Mouse (Mus musculus): ENCODE data around the gene Tbc1d2. TPM values are rescaled to one million over a fixed set of nuclear protein-coding genes. Genes with fewer than 3 reads are reported as not detected.
"Not testable (repeated sequence)": the region's sequence is repeated elsewhere in the genome, so short reads cannot be mapped to it uniquely, and the experiment has no call there.

Tbc1d2 gene
- polyA plus RNA-seq, 1 experiment from 2014 or later, result 2.7 TPM

DNA sequence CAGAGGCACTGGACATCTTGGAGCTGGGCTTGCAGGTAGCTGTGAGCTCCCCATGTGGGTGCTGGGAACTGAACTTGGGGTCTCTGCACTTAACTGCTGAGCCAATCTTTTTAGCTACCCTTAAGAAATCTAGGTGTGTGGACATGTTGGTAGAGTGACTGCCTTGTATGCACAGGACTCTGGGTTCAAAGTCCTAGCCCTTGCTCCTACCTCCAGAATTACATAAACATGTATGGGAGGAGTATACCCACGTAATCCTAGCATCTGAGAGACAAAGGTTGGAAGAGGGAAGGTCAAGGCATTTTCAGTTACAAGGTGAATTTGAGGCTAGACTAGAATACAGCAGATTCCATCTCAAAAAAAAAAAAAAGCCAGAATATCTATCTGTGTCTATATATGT lies 5.3 kb upstream of the Tbc1d2 start:
- ATAC-seq (ENCODE audit: low FRiP score, low TSS enrichment) (peak; percentile 73), DNase-seq (ENCODE audit: low spot score) (no peak)
- Histone ChIP-seq H3K27ac (replicated peaks) (no peak overlapping the region), H3K4me3 (ENCODE audit: low read depth, low read length) (no peak overlapping the region), H3K36me3 (ENCODE audit: control insufficient read depth, insufficient read depth, low read length) (no peaks in the 10 kb centered on the region), H3K4me1 (replicated peaks; ENCODE audit: control insufficient read depth, insufficient read depth) (no peaks in the 10 kb centered on the region), H3K27me3 (ENCODE audit: control insufficient read depth, insufficient read depth, low read length) (no peaks in the 10 kb centered on the region), H3K9me3 (ENCODE audit: control insufficient read depth, low read length) (no peaks in the 10 kb centered on the region), H3K4me2 (replicated peaks; ENCODE audit: low read depth) (no peak overlapping the region), H3K9ac (ENCODE audit: low read length) (no peak overlapping the region)
- WGBS, result 26% methylated on average over 1 of the region's 1 CpGs
- no peak for TF ChIP-seq CTCF (IDR thresholded peaks at IDR 0.05; ENCODE audit: low read depth)
- no peak for TF ChIP-seq EP300 (optimal IDR thresholded peaks at IDR 0.05)

- DNase-seq (ENCODE audit: low spot score) (no peak), ATAC-seq (ENCODE audit: low FRiP score, low TSS enrichment) (peak; percentile 0; the same call in 1 of the 2 replicates)
- H3K27ac ChIP-seq (replicated peaks), result peak overlapping the region; percentile 41
- peak overlapping the region; percentile 73 for H3K9ac ChIP-seq (ENCODE audit: low read length)
- H3K4me2 ChIP-seq (replicated peaks; ENCODE audit: low read depth), result peak overlapping the region; percentile 93
- TF ChIP-seq EP300 (optimal IDR thresholded peaks at IDR 0.05) (no peak), CTCF (IDR thresholded peaks at IDR 0.05; ENCODE audit: low read depth) (no peak)
- no peaks in the 10 kb centered on the region for H3K27me3 ChIP-seq (ENCODE audit: control insufficient read depth, insufficient read depth, low read length)
- H3K36me3 ChIP-seq (ENCODE audit: control insufficient read depth, insufficient read depth, low read length), result no peaks in the 10 kb centered on the region
- WGBS, result 17% methylated on average over 4 of the region's 4 CpGs
- no peaks in the 10 kb centered on the region for H3K4me1 ChIP-seq (replicated peaks; ENCODE audit: control insufficient read depth, insufficient read depth)
- H3K4me3 ChIP-seq (ENCODE audit: low read depth, low read length), result peak overlapping the region; percentile 71
- no peaks in the 10 kb centered on the region for H3K9me3 ChIP-seq (ENCODE audit: control insufficient read depth, low read length)
Measured at GRCm38 (mm10) chr4:46649161-46649560, 848 bp downstream of the Tbc1d2 start.

DNA sequence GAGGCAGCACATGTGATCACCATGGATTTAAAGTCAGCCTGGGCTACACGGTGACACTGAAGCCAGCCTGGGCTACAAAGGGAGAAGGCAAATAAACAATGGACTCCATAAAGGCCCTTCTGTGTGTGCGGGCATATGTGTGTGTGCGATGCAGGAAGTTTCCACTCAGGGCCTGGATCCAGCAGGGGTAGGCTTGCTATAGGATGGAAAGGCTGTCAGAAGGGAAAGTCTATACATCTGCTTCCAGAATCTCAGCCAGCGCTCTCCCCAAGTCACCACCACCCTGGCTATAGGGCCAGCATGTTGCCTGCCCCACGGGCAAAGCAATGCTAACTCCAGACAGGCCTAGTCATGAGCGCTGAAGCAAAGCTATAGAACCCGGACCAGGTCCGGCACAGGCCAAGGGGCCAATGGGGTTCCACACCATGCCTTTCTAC lies 6.3 kb downstream of the Tbc1d2 start:
- ATAC-seq (ENCODE audit: low FRiP score, low TSS enrichment), result peak; percentile 57
- H3K4me1 ChIP-seq (replicated peaks; ENCODE audit: control insufficient read depth, insufficient read depth), result no peaks in the 10 kb centered on the region
- 82% methylated on average over 8 of the region's 8 CpGs for WGBS

DNA sequence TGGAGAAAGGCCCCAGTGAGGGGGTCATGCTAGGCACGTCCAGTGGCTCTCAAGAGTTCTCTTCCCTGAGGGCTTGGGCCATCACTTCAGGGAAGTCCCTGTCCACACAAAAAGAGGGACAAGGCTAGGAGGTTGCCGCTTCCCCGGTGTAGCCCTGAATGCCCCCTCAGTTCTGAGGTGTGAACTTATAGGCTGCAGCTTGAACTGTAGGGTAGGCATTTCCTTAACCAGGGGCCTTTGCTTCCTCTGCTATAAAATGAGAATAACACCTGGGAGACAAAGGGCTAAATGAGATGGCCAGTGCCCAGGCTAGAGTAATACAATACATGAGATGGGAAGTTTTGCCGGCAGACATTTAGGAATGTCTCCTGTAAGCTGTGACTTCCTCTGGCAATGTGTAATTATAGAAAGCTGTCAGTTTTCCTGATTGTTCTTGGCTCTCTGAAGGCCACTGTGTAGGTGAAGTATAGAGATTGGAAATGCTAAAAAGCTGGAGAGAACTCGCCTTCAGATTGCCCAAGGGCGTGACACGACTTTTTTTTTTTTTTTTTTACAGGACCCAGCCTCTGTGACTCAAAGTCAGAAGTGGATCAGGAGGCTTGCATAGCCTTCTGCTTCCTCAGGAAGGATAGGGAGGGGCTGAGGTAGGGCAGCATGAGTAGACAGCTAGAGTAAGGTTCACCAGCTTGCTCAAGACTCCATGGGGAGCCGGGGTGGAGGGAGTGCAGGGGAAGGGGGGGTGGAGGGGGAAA lies 6.9 kb downstream of the Tbc1d2 start:
- H3K9ac ChIP-seq (ENCODE audit: low read length), result no peak overlapping the region
- 57% methylated on average over 8 of the region's 8 CpGs for WGBS
- no peaks in the 10 kb centered on the region for H3K4me1 ChIP-seq (replicated peaks; ENCODE audit: control insufficient read depth, insufficient read depth)
- H3K27me3 ChIP-seq (ENCODE audit: control insufficient read depth, insufficient read depth, low read length), result no peaks in the 10 kb centered on the region
- no peak overlapping the region for H3K4me2 ChIP-seq (replicated peaks; ENCODE audit: low read depth)
- no peak for TF ChIP-seq EP300 (optimal IDR thresholded peaks at IDR 0.05)
- TF ChIP-seq CTCF (IDR thresholded peaks at IDR 0.05; ENCODE audit: low read depth), result no peak
- H3K36me3 ChIP-seq (ENCODE audit: control insufficient read depth, insufficient read depth, low read length), result no peaks in the 10 kb centered on the region
- DNase-seq (ENCODE audit: low spot score), result peak; percentile 70
- no peaks in the 10 kb centered on the region for H3K9me3 ChIP-seq (ENCODE audit: control insufficient read depth, low read length)
- peak; percentile 94 for ATAC-seq (ENCODE audit: low FRiP score, low TSS enrichment)
- no peak overlapping the region for H3K4me3 ChIP-seq (ENCODE audit: low read depth, low read length)
- H3K27ac ChIP-seq (replicated peaks), result peak overlapping the region; percentile 77

More for the DNA sequence above, 6.3 kb downstream of the Tbc1d2 start:
- H3K27ac ChIP-seq (replicated peaks), result peak overlapping the region; percentile 77
- H3K36me3 ChIP-seq (ENCODE audit: control insufficient read depth, insufficient read depth, low read length), result no peaks in the 10 kb centered on the region
- H3K4me3 ChIP-seq (ENCODE audit: low read depth, low read length), result no peak overlapping the region
- H3K27me3 ChIP-seq (ENCODE audit: control insufficient read depth, insufficient read depth, low read length), result no peaks in the 10 kb centered on the region
- no peak overlapping the region for H3K4me2 ChIP-seq (replicated peaks; ENCODE audit: low read depth)
- no peak for TF ChIP-seq EP300 (optimal IDR thresholded peaks at IDR 0.05)
- H3K9ac ChIP-seq (ENCODE audit: low read length), result no peak overlapping the region
- DNase-seq (ENCODE audit: low spot score), result no peak
- H3K9me3 ChIP-seq (ENCODE audit: control insufficient read depth, low read length), result no peaks in the 10 kb centered on the region

DNA sequence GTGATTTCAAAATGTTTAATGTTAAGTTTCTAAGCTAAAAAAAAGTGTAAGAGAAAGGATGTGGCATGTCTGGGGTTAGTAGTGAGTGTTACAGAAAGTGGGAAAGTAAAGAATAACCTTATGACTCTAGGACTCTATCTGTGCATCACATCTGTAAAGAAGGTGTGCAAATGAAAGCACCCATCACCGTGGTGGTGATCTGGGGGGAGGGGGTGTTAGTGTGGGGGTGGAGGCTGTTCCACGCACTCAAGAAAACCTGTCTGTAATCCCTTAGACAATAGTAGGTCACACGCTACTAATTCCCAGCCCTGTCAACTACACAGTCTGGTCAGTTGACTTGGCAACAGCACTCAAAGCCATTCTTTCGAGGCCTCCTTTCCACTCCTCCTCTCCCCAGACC lies 8.7 kb downstream of the Tbc1d2 start:
- DNase-seq (ENCODE audit: low spot score) (no peak), ATAC-seq (ENCODE audit: low FRiP score, low TSS enrichment) (no peak)
- 65% methylated on average over 4 of the region's 4 CpGs for WGBS
- Histone ChIP-seq H3K9me3 (ENCODE audit: control insufficient read depth, low read length) (no peaks in the 10 kb centered on the region), H3K4me2 (replicated peaks; ENCODE audit: low read depth) (no peak overlapping the region), H3K9ac (ENCODE audit: low read length) (no peak overlapping the region), H3K4me3 (ENCODE audit: low read depth, low read length) (no peak overlapping the region), H3K27ac (replicated peaks) (no peak overlapping the region), H3K27me3 (ENCODE audit: control insufficient read depth, insufficient read depth, low read length) (no peaks in the 10 kb centered on the region), H3K36me3 (ENCODE audit: control insufficient read depth, insufficient read depth, low read length) (no peaks in the 10 kb centered on the region), H3K4me1 (replicated peaks; ENCODE audit: control insufficient read depth, insufficient read depth) (no peaks in the 10 kb centered on the region)
- no peak for TF ChIP-seq EP300 (optimal IDR thresholded peaks at IDR 0.05)
- TF ChIP-seq CTCF (IDR thresholded peaks at IDR 0.05; ENCODE audit: low read depth), result no peak

- H3K4me1 ChIP-seq (replicated peaks; ENCODE audit: control insufficient read depth, insufficient read depth), result no peaks in the 10 kb centered on the region
- H3K27me3 ChIP-seq (ENCODE audit: control insufficient read depth, insufficient read depth, low read length), result no peaks in the 10 kb centered on the region
- 45% methylated on average over 8 of the region's 8 CpGs for WGBS
- ATAC-seq (ENCODE audit: low FRiP score, low TSS enrichment) (peak; percentile 48; the same call in 1 of the 2 replicates), DNase-seq (ENCODE audit: low spot score) (peak; percentile 52)
- TF ChIP-seq CTCF (IDR thresholded peaks at IDR 0.05; ENCODE audit: low read depth), result no peak
- TF ChIP-seq EP300 (optimal IDR thresholded peaks at IDR 0.05), result no peak
- H3K36me3 ChIP-seq (ENCODE audit: control insufficient read depth, insufficient read depth, low read length), result no peaks in the 10 kb centered on the region
- no peak overlapping the region for H3K27ac ChIP-seq (replicated peaks)
- no peaks in the 10 kb centered on the region for H3K9me3 ChIP-seq (ENCODE audit: control insufficient read depth, low read length)
- no peak overlapping the region for H3K4me2 ChIP-seq (replicated peaks; ENCODE audit: low read depth)
- no peak overlapping the region for H3K9ac ChIP-seq (ENCODE audit: low read length)
- no peak overlapping the region for H3K4me3 ChIP-seq (ENCODE audit: low read depth, low read length)
Measured at GRCm38 (mm10) chr4:46639866-46640265, 10.1 kb downstream of the Tbc1d2 start.

DNA sequence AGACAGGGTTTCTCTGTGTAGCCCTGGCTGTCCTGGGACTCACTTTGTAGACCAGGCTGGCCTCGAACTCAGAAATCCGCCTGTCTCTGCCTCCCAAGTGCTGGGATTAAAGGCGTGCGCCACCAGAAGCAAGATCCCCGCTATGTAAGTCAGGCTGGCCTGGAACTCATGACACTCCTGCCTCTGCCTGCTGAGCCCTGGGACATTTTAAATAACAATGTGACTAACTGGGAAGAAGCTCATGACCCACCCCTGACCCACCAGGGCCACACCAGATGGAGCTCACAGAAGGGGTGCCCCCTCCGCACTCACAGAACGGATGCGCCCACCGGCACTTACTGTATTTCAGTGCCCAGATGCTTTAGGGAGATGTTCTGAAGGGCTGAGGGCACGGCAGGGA lies 12.8 kb downstream of the Tbc1d2 start:
- H3K27ac ChIP-seq (replicated peaks); H3K9me3 ChIP-seq (ENCODE audit: control insufficient read depth, low read length); H3K4me1 ChIP-seq (replicated peaks; ENCODE audit: control insufficient read depth, insufficient read depth); H3K36me3 ChIP-seq (ENCODE audit: control insufficient read depth, insufficient read depth, low read length); H3K4me3 ChIP-seq (ENCODE audit: low read depth, low read length); ATAC-seq (ENCODE audit: low FRiP score, low TSS enrichment); DNase-seq (ENCODE audit: low spot score); H3K27me3 ChIP-seq (ENCODE audit: control insufficient read depth, insufficient read depth, low read length); H3K4me2 ChIP-seq (replicated peaks; ENCODE audit: low read depth); H3K9ac ChIP-seq (ENCODE audit: low read length): not testable (repeated sequence)
- WGBS, result 90% methylated on average over 10 of the region's 10 CpGs
